Comparison of ENCODE assay signal across 8 mouse cellular contexts in the genomic region with DNA sequence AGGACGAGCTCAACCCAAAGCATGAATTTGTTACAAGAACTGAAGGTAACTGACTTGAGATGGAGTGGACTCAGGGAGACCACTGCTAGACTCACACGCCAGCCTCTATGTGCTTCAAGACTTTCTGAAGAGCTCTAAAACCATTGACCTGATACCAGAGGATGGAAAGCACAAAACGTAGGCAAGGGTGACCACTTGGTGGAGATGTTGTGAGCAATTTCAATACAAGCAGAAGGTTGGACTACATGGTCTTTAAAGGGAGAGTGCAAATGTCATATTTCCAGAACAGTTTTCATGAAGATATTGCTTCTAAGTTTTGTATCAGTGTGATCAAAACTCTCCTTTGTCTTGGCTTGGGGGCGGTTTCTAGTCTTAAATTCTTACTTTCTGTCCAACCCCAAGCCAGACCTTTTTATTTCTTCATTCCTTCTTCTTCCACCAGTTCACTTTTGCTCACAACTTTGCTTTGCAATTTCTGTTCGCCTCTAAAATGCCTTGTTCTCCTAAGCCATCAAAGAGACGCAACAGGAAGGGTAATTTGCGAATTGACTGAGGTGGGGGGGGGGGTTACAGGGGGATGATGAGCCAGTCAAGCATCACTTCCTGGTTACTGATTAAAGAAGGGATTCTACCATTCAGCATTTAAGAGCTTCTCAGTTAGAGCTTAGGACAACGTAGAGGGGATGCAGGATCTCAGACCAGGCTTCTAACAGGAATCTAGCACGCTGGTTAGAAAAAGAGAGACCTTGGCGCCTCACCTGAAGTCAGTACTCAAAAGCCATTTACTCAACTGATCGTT. TPM values are rescaled to one million over a fixed set of nuclear protein-coding genes. Genes with fewer than 3 reads are reported as not detected.
DNase-seq lines count a peak whose midpoint lies in the region; ATAC-seq and TF ChIP-seq lines count a peak whose summit lies in the region.

No protein-coding gene starts in this region.

- 30% methylated on average over 11 of the region's 11 CpGs for WGBS in heart, postnatal 0 days
- WGBS in limb, embryonic 12.5 days = 37% methylated on average over 11 of the region's 11 CpGs
- WGBS in neural tube, embryonic 13.5 days = 43% methylated on average over 11 of the region's 11 CpGs

- TF ChIP-seq EP300 in heart, postnatal 0 days (IDR thresholded peaks at IDR 0.05; ENCODE audit: low read depth) = no peak

- H3K36me3 ChIP-seq in erythroblast, embryonic 14.5 days (ENCODE audit: control insufficient read depth) = peaks cover 10% of the 10 kb centered on the region
- no peaks in the 10 kb centered on the region for H3K36me3 ChIP-seq in heart, postnatal 0 days (replicated peaks; ENCODE audit: control insufficient read depth, insufficient read depth, low read length)
- H3K36me3 ChIP-seq in limb, embryonic 12.5 days = no peaks in the 10 kb centered on the region
- H3K36me3 ChIP-seq in neural tube, embryonic 13.5 days = no peaks in the 10 kb centered on the region

- peak overlapping the region; percentile 70 for H3K27ac ChIP-seq in heart, postnatal 0 days (ENCODE audit: low read depth)
- H3K27ac ChIP-seq in limb, embryonic 12.5 days = 0 out of 2 replicates have a peak overlapping the region, but pooled peaks have one; percentile 56
- H3K27ac ChIP-seq in neural tube, embryonic 13.5 days (replicated peaks) = peak overlapping the region; percentile 33; the same call in 1 of the 2 replicates

- no peak for ATAC-seq in erythroblast, adult 5-6 weeks (replicated peaks; ENCODE audit: low FRiP score, poor library complexity, severe bottlenecking)
- ATAC-seq in heart, postnatal 0 days (ENCODE audit: insufficient read depth, low read depth) = no peak
- ATAC-seq in limb, embryonic 12.5 days (ENCODE audit: insufficient number of reproducible peaks, insufficient read depth, low FRiP score, low TSS enrichment, low read depth) = no peak
- ATAC-seq in neural tube, embryonic 13.5 days (ENCODE audit: low read depth) = no peak

- peak; percentile 10 for DNase-seq in adrenal gland, postnatal 14 days
- DNase-seq in heart, postnatal 0 days (ENCODE audit: low spot score) = peak; percentile 62
- DNase-seq in c-Kit-positive CD71-positive TER-119-positive erythroid progenitor cells, embryonic 14.5 days (ENCODE audit: low spot score) = no peak
- no peak for DNase-seq in urinary bladder, postnatal 25 days (ENCODE audit: low spot score)

- peak overlapping the region; percentile 93 for H3K4me3 ChIP-seq in erythroblast, embryonic 14.5 days (replicated peaks)
- H3K4me3 ChIP-seq in heart, postnatal 0 days (ENCODE audit: low read depth, low read length) = peak overlapping the region; percentile 32; the same call in 1 of the 2 replicates
- no peak overlapping the region for H3K4me3 ChIP-seq in limb, embryonic 12.5 days (replicated peaks)
- peak overlapping the region; percentile 12; the same call in 1 of the 2 replicates for H3K4me3 ChIP-seq in neural tube, embryonic 13.5 days

- H3K9me3 ChIP-seq in erythroblast, embryonic 14.5 days (ENCODE audit: control insufficient read depth, low read length) = peaks cover 10% of the 10 kb centered on the region
- H3K9me3 ChIP-seq in heart, postnatal 0 days (replicated peaks; ENCODE audit: control insufficient read depth, low read length) = no peaks in the 10 kb centered on the region
- no peaks in the 10 kb centered on the region for H3K9me3 ChIP-seq in limb, embryonic 12.5 days
- H3K9me3 ChIP-seq in neural tube, embryonic 13.5 days = no peaks in the 10 kb centered on the region

- peak overlapping the region; percentile 60 for H3K4me2 ChIP-seq in heart, postnatal 0 days (ENCODE audit: low read depth, low read length)
- H3K4me2 ChIP-seq in limb, embryonic 12.5 days = peak overlapping the region; percentile 40
- peak overlapping the region; percentile 41 for H3K4me2 ChIP-seq in neural tube, embryonic 13.5 days

- H3K4me1 ChIP-seq in erythroblast, embryonic 14.5 days (ENCODE audit: control insufficient read depth) = peaks cover 31% of the 10 kb centered on the region
- H3K4me1 ChIP-seq in heart, postnatal 0 days (ENCODE audit: control insufficient read depth, insufficient read depth) = 0 out of 2 replicates have a peak, but pooled peaks cover 4% of the 10 kb centered on the region
- 0 out of 2 replicates have a peak, but pooled peaks cover 2% of the 10 kb centered on the region for H3K4me1 ChIP-seq in limb, embryonic 12.5 days (replicated peaks)
- H3K4me1 ChIP-seq in neural tube, embryonic 13.5 days (replicated peaks) = peaks cover 7% of the 10 kb centered on the region

- no peak overlapping the region; the same call in 1 of the 2 replicates for H3K9ac ChIP-seq in heart, postnatal 0 days (replicated peaks; ENCODE audit: low read depth, low read length)
- no peak overlapping the region for H3K9ac ChIP-seq in limb, embryonic 12.5 days (replicated peaks)
- no peak overlapping the region for H3K9ac ChIP-seq in neural tube, embryonic 13.5 days

- no peaks in the 10 kb centered on the region for H3K27me3 ChIP-seq in erythroblast, embryonic 14.5 days (ENCODE audit: control insufficient read depth)
- no peaks in the 10 kb centered on the region for H3K27me3 ChIP-seq in heart, postnatal 0 days (ENCODE audit: control insufficient read depth, insufficient read depth, low read length)
- H3K27me3 ChIP-seq in limb, embryonic 12.5 days = peaks cover 21% of the 10 kb centered on the region
- H3K27me3 ChIP-seq in neural tube, embryonic 13.5 days = no peaks in the 10 kb centered on the region

- TF ChIP-seq CTCF in heart, postnatal 0 days (IDR thresholded peaks at IDR 0.05; ENCODE audit: low read depth) = peak; percentile 57

RNA-seq across cellular contexts. Expression of a gene that starts 0.8 kb away (rescaled TPM):
- polyA plus RNA-seq in erythroblast, embryonic 14.5 days (2012) = 15.7 and 22.5 TPM in 2 replicates
- total RNA-seq in erythroblast, adult 5-6 weeks (2015; ENCODE audit: low replicate concordance) = 11.5 and 11.9 TPM in 2 replicates
- 17.0 and 25.6 TPM in 2 replicates for total RNA-seq in erythroblast, adult 5-6 weeks (2017; ENCODE audit: low replicate concordance)
- 63.9 and 64.5 TPM in 2 replicates for total RNA-seq in adrenal gland, postnatal 14 days (2021)
- total RNA-seq in heart, postnatal 0 days (2014; rRNA removed; ENCODE audit: low replicate concordance) = 34.4 and 81.4 TPM in 2 replicates
- polyA plus RNA-seq in heart, postnatal 0 days (2015; fragmentation: Nextera tagmentation; extraction: Ambion mirVana) = 27.3 and 29.7 TPM in 2 replicates
- polyA plus RNA-seq in limb, embryonic 12.5 days (2016; fragmentation: Nextera tagmentation; extraction: Ambion mirVana) = 22.5 and 24.4 TPM in 2 replicates
- polyA plus RNA-seq in neural tube, embryonic 13.5 days (2015; fragmentation: Nextera tagmentation; extraction: Ambion mirVana) = 92.4 and 93.4 TPM in 2 replicates

Comparison
In these comparisons a context has a peak if more than half of its experiments do, and no peak if none do; other contexts are left out.
1. DNase-seq: peak in adrenal gland, postnatal 14 days (single experiment) and heart, postnatal 0 days (single experiment); none in c-Kit-positive CD71-positive TER-119-positive erythroid progenitor cells, embryonic 14.5 days (single experiment) and urinary bladder, postnatal 25 days (single experiment).
2. Peak in every context shown above with its lines, with median percentiles within 50 percentile points of each other: H3K27ac ChIP-seq and H3K4me2 ChIP-seq.